Mouse (Mus musculus) hindbrain, postnatal 0 days (tissue): ENCODE measurements at regions not wholly inside any gene's neighbourhood (a gene's known extent, or its start where the extent isn't known, plus 50 kb on each side); places are given as distances from the start of the nearest gene placed in this dataset.
A peak's percentile ranks its signal among the peaks of the same experiment; 100 is the strongest.

ENCODE experiments used
- ATAC-seq: fragments of 200-750 bp; cut with Nextera tagmentation; 2 replicates; pipeline ENCODE4 v1.8.0; 2017; ENCODE audit warnings: mild to moderate bottlenecking, moderate TSS enrichment, moderate library complexity
- DNase-seq: peaks from one replicate; pipeline ENCODE4 v3.0.0-alpha.2; 2015; ENCODE audit warnings: low spot score
- H3K27ac ChIP-seq: fragments of 300-500 bp; sonication (generic); 2 replicates; pipeline ENCODE4 v1.5.1; 2014; ENCODE audit warnings: mild to moderate bottlenecking
- H3K27me3 ChIP-seq: fragments of 300-500 bp; sonication (generic); 2 replicates; pipeline ENCODE4 v1.6.1; 2014; ENCODE audit warnings: low read length, mixed read lengths; ENCODE audit not compliant: insufficient read depth
- H3K36me3 ChIP-seq: fragments of 300-500 bp; sonication (generic); 2 replicates; pipeline ENCODE4 v1.6.1; 2014; ENCODE audit warnings: low read length, mixed read lengths; ENCODE audit not compliant: insufficient read depth
- H3K4me1 ChIP-seq: fragments of 300-500 bp; sonication (generic); 2 replicates; pipeline ENCODE4 v1.6.1; 2014; ENCODE audit warnings: antibody characterized with exemption, low read length, mixed read lengths; ENCODE audit not compliant: insufficient read depth
- H3K4me2 ChIP-seq: fragments of 300-500 bp; sonication (generic); 2 replicates; pipeline ENCODE4 v1.6.1; 2014; ENCODE audit warnings: low read depth, mild to moderate bottlenecking, low read length, moderate library complexity, mixed read lengths
- H3K4me3 ChIP-seq: fragments of 300-500 bp; sonication (generic); 2 replicates; pipeline ENCODE4 v1.5.1; 2014; ENCODE audit warnings: low read length
- H3K9ac ChIP-seq: fragments of 300-500 bp; sonication (generic); replicated peaks from 2 replicates; pipeline ENCODE4 v1.6.1; 2014; ENCODE audit warnings: mild to moderate bottlenecking, low read length, moderate library complexity, mixed read lengths
- H3K9me3 ChIP-seq: fragments of 300-500 bp; sonication (generic); 2 replicates; pipeline ENCODE4 v1.6.1; 2016; ENCODE audit warnings: low read length, mixed read lengths
- CTCF ChIP-seq: IDR thresholded peaks from 2 replicates; pipeline ENCODE4 v1.5.1; 2016; ENCODE audit warnings: antibody characterized with exemption, control low read depth, low read depth
- WGBS: fragments of 180-500 bp; shearing (Covaris S2); extraction: QIAGEN DNeasy Blood & Tissue Kit; methylation state at CpG from one replicate; pipeline ENCODE4 v1.1.7; 2014; 5-methylcytosine and 5-hydroxymethylcytosine counted together

- 12% methylated on average over 2 of the region's 2 CpGs for WGBS
- peak; percentile 77 for DNase-seq
- peak; percentile 76 for TF ChIP-seq CTCF
- no peak overlapping the region for H3K27ac ChIP-seq
- H3K9ac ChIP-seq: no peak overlapping the region
- ATAC-seq: peak; percentile 88
- H3K36me3 ChIP-seq: no peaks in the 10 kb centered on the region
- H3K4me2 ChIP-seq: no peak overlapping the region
- H3K4me1 ChIP-seq: no peaks in the 10 kb centered on the region
- no peak overlapping the region for H3K4me3 ChIP-seq
- no peaks in the 10 kb centered on the region for H3K9me3 ChIP-seq
- H3K27me3 ChIP-seq: no peaks in the 10 kb centered on the region
Observed at GRCm38 (mm10) chr13:105377038-105377437, 66.4 kb upstream of the Htr1a start.

DNA sequence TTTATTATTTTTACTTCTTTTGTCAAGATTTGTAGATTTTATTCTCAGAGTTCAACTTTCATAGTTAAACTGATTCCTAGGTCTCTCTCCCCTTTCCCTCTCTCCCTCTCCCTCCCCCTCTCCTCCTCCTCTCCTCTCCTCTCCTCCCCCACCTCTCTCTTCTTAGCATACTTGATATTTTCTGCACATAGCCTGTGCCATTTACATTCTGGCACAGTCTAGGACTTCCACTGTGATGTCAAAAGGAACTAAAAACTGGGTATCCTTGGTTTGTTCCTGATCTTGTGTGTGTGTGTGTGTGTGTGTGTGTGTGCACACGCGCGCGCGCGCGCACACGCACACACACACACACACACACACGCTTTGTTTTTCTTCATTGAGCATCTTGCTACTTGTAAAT is 64.9 kb upstream of the Htr1a start:
- Histone ChIP-seq H3K4me1 (no peaks in the 10 kb centered on the region), H3K9me3 (no peaks in the 10 kb centered on the region), H3K4me2 (no peak overlapping the region), H3K27me3 (no peaks in the 10 kb centered on the region), H3K36me3 (no peaks in the 10 kb centered on the region), H3K4me3 (no peak overlapping the region), H3K9ac (no peak overlapping the region), H3K27ac (no peak overlapping the region)
- DNase-seq: peak; percentile 21
- peak; percentile 65; the same call in 1 of the 2 replicates for ATAC-seq
- WGBS: 81% methylated on average over 9 of the region's 9 CpGs
- no peak for TF ChIP-seq CTCF

GRCm38 (mm10) chr13:105387016-105387772 is 56.2 kb upstream of the Htr1a start:
- ATAC-seq: no peak
- no peak for DNase-seq
- Histone ChIP-seq H3K36me3 (no peaks in the 10 kb centered on the region), H3K4me3 (no peak overlapping the region), H3K27ac (no peak overlapping the region), H3K9me3 (no peaks in the 10 kb centered on the region), H3K4me1 (no peaks in the 10 kb centered on the region), H3K4me2 (no peak overlapping the region), H3K27me3 (no peaks in the 10 kb centered on the region), H3K9ac (no peak overlapping the region)
- 24% methylated on average over 4 of the region's 4 CpGs for WGBS
- no peak for TF ChIP-seq CTCF
